Mouse (Mus musculus) regulatory T cell (primary cell): ENCODE measurements around the gene Il24.

ENCODE experiments used
- in situ Hi-C: fragments of 300-600 bp; cut with MboI, MseI; formaldehyde crosslinking; loops from one replicate; pipeline ENCODE4 v1.15.1; 2025; ENCODE audit warnings: high pct_unique_total_duplicates

The Il24 gene

DNA sequence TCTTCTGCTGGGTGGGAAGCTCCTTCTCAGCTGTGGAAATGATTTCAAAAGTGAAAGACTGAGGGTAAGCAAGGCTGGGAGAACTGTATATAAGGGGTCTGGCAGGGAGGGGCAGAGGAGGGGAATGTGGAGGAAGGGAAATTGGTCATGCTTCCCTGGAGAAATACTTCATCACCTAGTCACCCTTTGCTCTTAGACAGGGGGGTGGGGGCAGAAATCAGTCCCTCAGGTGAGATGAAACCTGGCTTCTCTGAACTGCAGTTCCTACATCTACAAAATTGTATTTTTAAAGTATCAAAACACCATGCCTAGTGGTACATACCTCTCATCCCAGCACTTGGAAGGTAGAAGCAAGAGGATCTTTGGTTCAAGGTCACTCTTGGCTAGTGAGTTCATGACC is at the start of gene Il24:
Gene Il24 (minus strand): TSS at position 101 of the 400 bp plus-strand sequence.
- in situ Hi-C loops = loop anchor here (5.0 to 10.0 kb wide), 2 partner anchors 85 to 1097 kb away; no protein-coding TSS in a partner anchor

DNA sequence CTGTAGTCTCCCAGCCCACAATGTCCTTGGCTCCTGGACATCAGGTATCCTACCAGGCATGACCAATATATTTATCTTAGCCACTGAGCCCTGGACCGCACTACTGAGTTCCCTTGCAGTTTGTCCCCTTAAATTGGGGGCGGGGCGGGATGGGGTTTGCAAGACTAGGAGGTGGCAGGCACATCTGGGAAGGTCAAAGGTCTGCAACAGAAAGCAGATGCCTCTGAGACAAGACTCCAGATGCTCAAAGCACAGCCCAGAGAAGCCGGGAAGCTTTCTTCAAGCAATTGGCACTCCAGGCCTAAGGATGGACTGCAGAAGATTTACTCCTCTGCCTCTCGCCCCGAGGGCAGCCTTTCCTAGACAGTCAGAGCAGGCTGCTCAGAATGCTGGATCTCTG is 49.1 kb upstream of the Il24 start:
- in situ Hi-C loops = no loop called here

DNA sequence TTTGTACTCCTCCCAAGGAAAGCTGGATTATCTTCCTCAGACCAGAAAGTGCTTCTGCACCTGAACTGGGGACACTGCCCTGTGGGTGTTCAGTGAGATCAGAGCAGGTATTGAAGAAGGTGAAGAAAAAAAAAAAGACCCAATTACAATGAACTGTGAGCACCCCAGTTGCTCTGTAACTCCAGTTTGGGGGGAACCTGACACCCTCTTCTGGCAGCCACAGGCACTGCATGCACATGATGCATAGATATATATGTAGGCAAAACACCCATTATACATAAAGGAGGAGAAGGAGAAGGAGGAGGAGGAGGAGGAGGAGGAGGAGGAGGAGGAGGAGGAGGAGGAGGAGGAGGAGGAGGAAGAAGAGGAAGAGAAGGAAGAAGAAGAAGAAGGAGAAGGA is 39.2 kb upstream of the Il24 start:
- in situ Hi-C loops = no loop called here

DNA sequence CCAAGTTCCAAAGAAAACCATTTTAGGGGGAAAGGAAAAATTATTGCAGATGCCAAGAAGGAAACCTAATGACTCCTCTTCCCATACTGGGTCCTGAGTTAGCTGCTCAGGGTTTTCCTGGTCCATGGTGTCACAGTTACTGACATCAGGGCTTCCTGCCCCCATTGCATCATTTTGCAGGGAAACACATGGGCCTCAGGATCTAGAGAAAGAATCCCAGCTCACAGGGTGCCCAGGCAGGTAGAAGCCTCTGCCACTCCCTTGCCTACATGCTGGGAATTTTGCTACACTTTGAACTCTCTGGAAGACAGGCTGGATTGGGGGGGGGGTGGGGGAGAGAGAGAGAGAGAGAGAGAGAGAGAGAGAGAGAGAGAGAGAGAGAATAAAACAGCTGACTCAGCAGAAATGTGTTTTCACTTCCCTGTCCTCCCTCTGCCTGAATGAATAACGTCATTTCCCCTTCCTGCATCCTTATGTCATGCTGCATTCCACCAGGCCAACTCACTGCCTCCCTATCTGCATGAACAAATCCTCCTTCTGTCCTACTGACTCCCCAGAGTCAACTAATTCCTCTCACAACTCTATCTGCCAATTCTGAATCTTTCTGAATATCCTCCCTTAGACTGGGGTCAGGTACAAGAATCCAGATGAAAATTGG is 31.2 kb upstream of the Il24 start:
- in situ Hi-C loops = no loop called here

DNA sequence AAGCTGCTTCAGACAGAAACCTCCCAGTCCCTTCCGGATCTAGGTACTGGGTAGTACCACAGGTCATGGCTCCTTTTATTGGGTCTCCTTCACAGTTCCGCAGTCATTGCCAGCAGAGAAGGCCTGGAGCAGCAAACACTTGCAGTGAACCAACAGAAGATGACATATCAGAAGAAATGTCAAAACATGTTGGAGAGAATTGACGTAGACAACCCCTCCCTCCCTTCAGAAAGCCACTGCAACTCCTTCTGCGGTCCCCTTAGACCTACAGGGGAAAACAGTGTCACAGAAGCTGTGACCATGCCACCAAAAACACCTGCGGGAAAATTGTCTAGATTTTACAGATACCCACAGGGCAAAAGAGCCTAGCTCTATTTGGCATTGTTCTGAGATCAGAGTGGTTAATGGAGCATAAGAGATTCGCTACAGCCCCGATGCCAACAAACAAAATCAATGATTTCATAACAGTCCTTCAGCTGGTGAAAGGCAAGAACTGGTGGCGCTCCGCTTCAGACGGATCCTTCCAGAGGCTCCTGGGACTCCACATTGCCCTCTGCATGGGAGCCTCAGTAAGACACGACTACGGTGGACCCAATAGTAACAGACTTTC is 24.3 kb upstream of the Il24 start, which contains the start of gene Il20:
Gene Il20 (minus strand): TSS at position 51 of the 610 bp plus-strand sequence.
- in situ Hi-C loops = no loop called here

DNA sequence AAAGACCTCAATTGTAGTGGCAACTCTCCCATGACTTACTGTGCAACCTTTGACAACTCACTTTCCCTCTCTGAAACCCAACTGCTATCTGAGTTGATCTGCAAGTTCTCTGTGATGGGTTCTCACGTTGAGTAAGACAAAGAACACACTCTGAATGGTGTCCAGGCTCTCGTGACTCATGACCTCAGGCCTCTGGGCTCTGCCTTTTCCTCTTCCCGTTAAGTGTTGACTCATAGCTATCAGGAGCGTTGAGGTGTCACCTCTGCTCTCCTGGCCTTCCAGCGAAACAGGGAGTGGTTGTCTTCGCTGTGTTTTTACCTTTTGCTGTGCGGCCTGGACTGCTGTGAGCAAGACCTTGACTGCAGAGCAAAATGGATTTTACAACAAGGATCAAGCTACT is 15.3 kb upstream of the Il24 start:
- in situ Hi-C loops = no loop called here

DNA sequence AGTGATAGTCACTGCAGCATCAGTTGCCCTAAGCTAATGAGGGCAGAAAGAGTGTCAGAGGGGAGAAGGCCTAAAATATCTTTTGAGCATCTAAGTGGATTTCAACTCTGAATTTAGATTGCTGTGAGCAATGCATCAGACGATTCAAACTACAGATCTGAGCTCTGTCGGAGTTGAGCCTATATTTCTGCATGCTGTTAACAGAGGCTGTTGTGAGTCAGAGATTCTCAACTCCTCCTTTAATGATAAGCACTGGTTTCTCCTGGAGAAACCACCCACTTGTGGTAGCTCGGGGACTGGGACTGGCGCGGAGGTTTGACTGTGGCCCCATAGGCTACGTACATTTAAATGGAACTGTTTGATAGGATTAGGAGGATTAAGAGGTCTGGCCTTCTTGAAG is 7.2 kb upstream of the Il24 start:
- in situ Hi-C loops = no loop called here

DNA sequence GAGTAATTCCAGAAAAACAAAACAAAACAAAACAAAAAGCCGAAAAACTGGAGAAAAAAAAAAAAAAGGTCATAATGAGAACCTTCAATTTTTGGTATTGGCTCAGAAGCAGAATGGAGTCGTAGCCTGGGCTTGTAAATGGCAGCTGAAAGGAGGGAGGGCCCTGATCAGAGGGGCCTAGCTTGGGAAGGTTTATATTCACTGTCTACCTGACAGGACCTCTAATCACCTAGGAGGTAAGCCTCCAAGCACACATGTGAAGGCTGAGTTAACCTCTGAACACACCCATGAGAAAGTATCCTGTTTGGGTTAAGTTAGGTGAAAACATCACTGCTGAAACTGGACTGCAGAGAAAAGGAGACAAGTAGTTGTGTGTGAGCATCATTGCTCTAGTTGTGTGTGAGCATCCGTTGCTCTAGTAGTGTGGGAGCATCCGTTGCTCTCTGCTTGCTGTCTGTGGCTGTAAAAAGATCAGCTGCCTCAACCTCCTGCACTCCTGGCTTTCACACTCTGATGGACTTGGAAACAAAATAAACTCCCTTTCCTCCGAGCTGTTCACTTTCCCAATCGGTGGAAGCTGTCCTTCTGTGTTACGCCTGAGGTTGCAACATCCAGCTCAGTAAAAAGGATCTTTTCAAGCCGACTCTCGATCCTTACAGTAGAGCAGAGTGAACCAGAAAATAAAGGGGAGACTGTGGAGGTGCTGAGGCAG is 6.2 kb upstream of the Il24 start:
- in situ Hi-C loops = no loop called here

DNA sequence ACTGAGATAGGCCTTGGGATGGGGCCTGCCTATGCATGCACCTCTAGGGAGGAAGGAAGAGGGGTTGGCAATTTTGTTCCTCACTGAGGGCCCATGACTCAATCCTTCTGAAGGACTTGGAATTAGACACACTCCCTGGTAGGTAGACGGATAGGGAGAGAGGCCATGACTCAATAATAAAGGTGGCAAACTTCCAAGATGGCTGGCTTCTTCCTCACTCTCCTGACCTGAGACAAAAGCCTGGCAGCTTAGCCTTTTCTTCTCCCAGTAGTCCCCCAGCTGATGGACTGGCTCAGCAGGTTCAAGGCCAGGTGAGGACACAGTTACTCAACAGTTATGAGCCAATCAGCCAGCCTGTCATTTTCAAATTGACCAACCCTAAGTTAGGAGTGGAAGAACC is 5.2 kb upstream of the Il24 start:
- in situ Hi-C loops = no loop called here

DNA sequence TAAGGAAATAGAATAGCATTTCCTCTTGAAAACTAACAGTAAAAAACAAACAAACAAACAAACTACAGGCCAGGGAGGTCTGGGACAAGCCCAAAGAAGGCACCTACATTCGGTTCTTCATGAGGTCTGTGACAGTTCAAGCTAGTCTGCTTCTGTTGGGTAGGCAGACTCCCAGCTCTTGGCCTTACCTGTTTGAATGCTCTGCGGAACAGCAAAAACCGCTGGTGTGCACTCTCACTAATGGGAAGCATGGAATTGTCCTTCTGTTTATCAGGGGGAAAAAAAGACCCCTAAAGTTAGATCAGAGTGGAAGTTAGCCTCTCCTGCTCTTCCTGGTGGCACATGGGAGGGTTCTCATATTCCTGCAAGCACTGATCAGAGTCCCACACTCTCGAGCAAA is 4.1 kb downstream of the Il24 start:
- in situ Hi-C loops = loop anchor here (5.0 to 10.0 kb wide), 2 partner anchors 174 to 1102 kb away; no protein-coding TSS in a partner anchor

DNA sequence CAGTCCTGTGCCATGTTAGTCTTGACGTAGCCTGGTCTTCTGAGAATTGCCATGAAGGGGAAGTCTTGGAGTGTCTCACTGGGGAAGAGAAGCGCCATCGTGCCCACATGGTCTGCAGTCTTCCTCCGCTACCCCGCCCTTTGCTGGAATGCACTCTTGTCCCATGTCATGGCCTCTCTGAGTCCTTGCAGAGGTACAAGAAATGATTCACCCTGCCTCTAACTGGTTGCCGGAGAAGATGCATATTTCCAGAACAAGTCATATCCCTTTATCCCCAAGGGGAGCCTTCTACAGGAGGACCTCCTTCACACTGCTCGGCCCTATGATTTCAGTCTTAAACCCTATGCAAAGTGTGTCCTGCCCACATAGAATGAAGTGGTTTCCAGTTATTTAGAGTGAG is 7.3 kb downstream of the Il24 start:
- in situ Hi-C loops = loop anchor here (5.0 to 10.0 kb wide), 2 partner anchors 177 to 1105 kb away; no protein-coding TSS in a partner anchor

DNA sequence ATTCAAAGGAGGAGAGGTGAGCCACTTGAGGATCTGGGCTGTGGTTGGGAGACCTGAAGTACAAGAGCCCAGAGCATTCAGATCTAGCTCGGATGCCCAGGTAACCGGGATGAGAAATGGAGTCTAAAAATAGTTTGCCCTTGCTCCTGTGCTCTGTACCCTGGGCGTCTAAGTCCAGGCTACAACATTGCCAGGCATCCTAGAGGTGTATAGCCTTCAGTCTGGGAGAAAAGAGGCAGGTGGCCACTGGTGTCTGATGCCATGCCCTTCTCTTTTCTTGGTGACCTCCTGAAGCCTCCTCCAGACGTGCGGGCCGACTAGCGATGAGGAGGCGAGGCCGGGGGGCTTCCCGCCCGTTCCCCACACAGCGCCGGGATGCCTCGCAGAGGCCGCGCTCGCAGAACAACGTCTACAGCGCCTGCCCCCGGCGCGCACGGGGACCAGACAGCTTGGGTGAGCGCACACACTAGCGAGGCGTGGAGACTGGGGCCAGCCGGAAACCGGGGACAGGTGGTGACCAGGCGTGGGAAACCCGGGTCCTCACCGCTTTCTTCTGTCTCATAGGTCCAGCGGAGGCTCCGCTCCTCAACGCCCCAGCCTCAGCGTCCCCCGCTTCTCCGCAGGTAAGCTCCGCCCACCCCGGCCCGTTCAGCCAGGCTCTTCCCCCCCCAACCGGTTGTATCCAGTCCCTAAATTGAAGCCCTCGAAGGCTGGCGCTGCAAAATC is 9.2 kb downstream of the Il24 start:
- in situ Hi-C loops = no loop called here

DNA sequence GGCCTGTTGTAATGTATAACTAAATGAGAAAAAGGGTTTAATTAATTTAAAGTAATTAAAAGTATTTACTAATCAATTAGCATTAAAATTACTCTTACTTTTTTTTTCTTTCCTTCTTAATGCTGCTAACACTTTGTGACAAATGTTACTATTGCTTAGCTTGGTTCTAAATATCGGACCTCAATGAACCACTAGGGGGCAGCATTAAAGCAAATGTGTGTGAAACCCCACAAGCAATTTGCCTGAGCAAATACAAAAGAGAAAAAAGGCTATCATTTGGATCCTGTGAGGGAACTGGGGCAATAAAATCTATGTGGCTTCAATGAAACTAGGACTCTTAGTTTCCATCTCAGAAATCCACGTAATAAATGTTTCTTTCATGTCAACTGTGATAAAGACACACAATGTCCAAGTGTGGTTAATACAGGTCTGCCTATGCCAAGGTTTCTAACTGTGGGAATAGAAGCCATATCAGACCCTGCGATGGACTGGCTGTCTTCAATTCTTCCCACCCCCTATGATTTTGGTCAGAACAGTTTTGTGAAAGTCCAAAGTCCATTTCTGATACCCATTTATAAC is 10.2 kb downstream of the Il24 start:
- in situ Hi-C loops = no loop called here

DNA sequence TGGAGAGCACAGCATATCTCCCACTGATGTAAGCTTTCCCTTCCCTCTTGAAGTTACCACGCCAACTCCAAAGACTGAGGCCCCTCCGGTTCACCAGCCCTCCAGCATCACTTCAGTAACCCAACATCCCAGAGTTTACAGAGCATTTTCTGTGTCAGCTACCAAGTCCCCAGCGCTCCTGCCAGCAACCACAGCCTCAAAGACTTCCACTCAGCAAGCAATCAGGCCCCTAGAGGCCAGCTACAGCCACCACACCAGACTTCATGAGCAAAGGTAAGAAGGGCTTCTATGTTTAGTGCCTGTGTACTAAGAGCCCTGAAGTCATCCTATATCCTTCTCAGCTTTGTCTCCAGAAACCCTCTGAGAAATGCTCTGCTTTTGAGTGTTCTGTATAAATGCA is 11.3 kb downstream of the Il24 start:
- in situ Hi-C loops = no loop called here

DNA sequence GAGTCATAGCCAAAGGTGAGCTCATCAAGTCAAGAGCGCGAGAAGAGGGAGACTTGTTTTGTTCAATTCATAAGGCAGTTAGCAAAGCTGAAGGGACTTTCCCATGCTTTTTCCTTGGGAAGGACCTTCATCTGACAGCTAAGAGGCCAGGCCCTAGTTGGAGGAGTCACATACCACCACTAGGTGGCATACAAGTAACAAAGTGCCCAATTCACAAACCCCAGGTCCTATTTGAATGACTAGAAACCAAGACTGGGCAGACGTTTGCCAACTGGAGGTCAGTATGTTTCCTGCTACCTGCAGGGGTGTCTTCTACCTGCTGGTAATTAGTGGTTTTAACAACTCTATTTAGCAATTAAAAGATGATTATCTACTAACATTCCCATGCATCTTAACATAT is 12.1 kb downstream of the Il24 start:
- in situ Hi-C loops = no loop called here

DNA sequence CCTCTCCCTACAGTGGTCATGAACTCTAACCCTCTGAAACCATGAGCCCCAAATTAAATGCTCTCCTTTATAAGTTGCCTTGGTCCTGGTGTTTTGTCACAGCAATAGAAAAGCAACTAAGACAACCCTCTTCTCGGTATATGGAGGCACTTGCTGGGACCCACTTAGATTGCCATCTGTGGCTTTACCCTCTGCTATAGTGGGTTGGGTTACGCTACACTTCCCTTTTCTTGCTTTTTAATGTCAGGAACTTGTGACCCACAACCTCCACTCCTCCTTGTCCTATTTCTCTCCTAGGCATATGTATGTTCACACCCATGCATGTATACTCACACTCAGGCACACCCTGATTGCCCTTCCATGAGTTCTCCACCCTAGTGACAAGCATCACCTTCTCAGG is 14.3 kb downstream of the Il24 start:
- in situ Hi-C loops = loop anchor here (5.0 kb wide), 1 partner anchor 59 kb away; no protein-coding TSS in a partner anchor

DNA sequence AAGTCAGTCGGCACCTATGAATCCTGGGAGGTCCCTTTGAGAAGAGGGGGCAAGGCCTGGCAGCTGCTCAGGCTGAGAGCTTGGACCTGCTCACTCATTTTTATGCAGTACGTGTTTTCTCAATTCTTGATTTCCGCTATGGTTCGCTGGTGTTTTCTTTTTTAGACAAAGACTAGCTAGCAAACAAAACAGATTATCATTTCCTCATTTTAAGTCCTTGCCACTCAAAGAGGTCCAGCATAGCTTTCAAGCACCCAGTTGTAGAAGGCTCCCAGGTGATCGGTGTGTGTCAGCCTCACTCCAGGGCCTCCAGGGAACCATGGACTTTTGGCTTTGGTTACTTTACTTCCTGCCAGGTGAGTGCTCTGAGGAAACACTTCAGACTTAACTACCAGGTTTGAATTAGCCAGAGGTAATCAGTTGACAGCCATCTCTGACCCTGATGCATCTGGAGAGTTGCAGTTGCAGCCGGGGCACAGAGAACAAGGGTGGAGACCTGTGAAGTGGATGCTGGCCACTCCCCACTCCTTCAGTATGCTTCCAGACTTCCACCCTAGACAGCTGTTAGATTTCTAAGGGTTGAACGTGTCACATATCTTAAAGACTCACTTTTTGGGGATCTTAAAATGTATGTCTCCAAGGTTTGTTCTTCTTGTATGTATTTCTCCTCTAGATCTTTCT is 21.6 kb downstream of the Il24 start, which contains the start of gene Fcmr:
Gene Fcmr (plus strand): TSS at position 129 of the 681 bp plus-strand sequence.
- in situ Hi-C loops = no loop called here

DNA sequence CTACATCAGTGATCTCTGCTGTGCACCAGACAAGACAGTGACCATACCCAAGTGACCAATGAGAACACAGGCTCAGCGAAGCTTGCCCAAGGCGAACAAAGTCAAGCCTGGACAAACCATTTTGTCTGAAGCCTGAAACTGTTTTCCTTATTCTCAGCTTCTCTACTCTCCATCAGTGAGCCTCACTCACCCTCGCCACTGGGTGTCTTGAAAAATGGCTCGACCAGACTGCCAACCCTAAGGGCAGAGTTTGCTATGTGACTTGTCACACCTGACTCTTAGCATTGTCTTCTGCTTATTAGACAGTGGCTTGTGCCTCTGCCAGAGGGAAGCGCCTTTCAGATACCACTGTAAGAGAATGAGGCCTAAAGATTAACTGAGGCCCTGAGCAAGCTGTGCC is 22.5 kb downstream of the Il24 start:
- in situ Hi-C loops = no loop called here

DNA sequence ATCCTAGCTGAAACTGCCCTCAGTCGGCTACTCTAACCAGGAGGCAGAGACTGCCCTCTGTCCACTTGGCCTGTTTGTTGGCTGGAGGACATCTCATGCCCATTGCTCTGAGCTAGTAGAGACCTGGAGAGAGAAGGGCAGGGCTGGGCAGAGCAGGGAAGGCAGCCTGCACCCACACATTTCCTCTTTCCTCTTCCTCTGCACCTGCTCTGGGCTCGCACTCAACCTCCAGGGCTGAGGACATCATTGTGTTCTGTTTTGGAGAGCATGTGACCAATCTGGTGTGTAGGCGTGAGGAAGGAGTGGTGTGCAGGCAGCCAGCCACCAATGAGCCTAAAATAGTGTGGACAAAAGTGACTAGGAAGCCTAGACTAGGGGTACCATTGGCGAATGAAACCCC is 23.0 kb downstream of the Il24 start:
- in situ Hi-C loops = no loop called here

DNA sequence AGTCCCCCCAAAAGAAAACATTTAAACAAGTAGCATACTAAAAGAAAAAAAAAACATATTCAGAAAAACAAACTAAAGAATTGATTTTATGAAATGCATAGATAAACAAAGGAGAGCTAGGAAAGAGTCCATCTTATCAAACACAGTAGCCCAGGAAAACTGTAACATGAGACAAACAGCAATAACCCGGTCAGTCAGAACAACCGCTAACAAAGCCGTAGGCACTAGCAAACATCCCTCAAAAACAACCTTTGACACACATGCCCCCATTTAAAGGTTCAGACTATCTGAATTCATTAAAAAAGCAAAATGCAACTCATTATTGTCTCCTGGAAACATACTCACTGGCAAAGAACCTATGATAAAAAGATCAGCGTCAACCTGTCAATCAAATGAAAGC is 29.8 kb downstream of the Il24 start:
- in situ Hi-C loops = no loop called here

DNA sequence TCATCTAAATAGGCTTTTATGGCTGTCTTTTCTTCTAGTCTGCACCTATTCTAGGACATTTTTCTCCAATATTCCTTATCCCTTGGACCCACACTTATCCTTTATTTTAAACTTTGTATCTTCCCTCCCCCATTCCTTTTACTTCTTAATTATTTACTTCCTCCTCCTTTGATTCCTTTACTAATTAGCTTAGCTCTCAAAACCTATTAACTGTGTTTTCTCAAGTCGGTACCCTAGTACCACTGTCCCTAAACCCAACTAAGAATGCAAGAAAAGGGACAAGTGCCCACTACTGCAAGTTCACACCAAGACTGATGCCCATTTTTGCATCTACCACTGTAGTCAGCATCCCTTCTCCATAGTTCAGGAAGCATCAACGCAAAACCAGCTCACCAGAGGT is 31.5 kb downstream of the Il24 start:
- in situ Hi-C loops = no loop called here
